Mouse (Mus musculus) heart, embryonic 10.5 days (tissue): ENCODE measurements around the gene Fam81a. TPM values are rescaled to one million over a fixed set of nuclear protein-coding genes. Genes with fewer than 3 reads are reported as not detected.

Source experiments
- DNase-seq: peaks from one replicate; pipeline ENCODE4 v3.0.0-alpha.2; 2017; ENCODE audit warnings: low spot score
- H3K27ac ChIP-seq: fragments of 300-500 bp; sonication (generic); 2 replicates; pipeline ENCODE4 v1.5.1; 2016; ENCODE audit warnings: mild to moderate bottlenecking
- H3K27me3 ChIP-seq: fragments of 300-500 bp; sonication (generic); 2 replicates; pipeline ENCODE4 v1.6.1; 2016; ENCODE audit warnings: mild to moderate bottlenecking; ENCODE audit not compliant: poor library complexity, insufficient read depth, severe bottlenecking
- H3K36me3 ChIP-seq: fragments of 300-500 bp; sonication (generic); 2 replicates; pipeline ENCODE4 v1.6.1; 2016; ENCODE audit warnings: mild to moderate bottlenecking, moderate library complexity
- H3K4me1 ChIP-seq: fragments of 300-500 bp; sonication (generic); 2 replicates; pipeline ENCODE4 v1.6.1; 2016; ENCODE audit warnings: mild to moderate bottlenecking
- H3K4me3 ChIP-seq: fragments of 300-500 bp; sonication (generic); 2 replicates; pipeline ENCODE4 v1.5.1; 2016; ENCODE audit warnings: mild to moderate bottlenecking, moderate library complexity
- H3K9me3 ChIP-seq: fragments of 300-500 bp; sonication (generic); 2 replicates; pipeline ENCODE4 v1.6.1; 2016; ENCODE audit warnings: mild to moderate bottlenecking, moderate library complexity
- WGBS: fragments of 180-500 bp; shearing (Covaris S2); methylation state at CpG from one replicate; pipeline ENCODE4 v1.1.7; 2016; 5-methylcytosine and 5-hydroxymethylcytosine counted together
- polyA plus RNA-seq: library from polyadenylated mRNA; unstranded; fragments of >200 nt; fragmentation: Nextera tagmentation; extraction: Ambion mirVana; gene quantifications from 2 replicates; pipeline ENCODE4 v1.2.1, GENCODE M21; 2016

Gene Fam81a
- polyA plus RNA-seq, 1 experiment from 2014 or later, result 8.4 TPM

GRCm38 (mm10) chr9:70047839-70048238, 94.5 kb downstream of the Fam81a start:
- WGBS, result 61% methylated on average over 3 of the region's 3 CpGs
- no peaks in the 10 kb centered on the region for H3K36me3 ChIP-seq
- peaks cover 37% of the 10 kb centered on the region for H3K4me1 ChIP-seq
- 0 out of 2 replicates have a peak overlapping the region, but pooled peaks have one; percentile 47 for H3K27ac ChIP-seq
- no peaks in the 10 kb centered on the region for H3K9me3 ChIP-seq
- no peaks in the 10 kb centered on the region for H3K27me3 ChIP-seq
- no peak overlapping the region for H3K4me3 ChIP-seq
- no peak for DNase-seq

DNA sequence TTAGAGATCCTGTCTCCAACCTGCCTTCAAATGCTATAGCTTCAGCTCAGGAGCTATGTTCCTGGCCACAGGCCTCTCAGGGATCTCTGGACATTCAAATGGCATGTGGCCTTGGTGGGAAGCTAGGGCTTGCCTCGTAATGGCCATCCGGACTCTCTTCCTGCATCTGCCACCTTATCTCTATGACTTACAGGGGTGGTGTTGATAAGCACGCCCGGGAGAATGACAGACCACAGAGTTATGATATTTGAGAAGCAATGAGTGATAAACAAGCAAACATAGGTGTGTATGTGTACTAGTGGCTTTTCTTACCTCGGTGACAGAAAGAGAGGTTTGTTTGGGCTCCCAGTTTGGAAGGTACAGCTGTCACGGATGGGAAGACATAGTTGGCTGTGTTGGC, 96.1 kb downstream of the Fam81a start:
- Histone ChIP-seq H3K27me3 (no peaks in the 10 kb centered on the region), H3K4me3 (no peak overlapping the region), H3K4me1 (peaks cover 37% of the 10 kb centered on the region), H3K27ac (0 out of 2 replicates have a peak overlapping the region, but pooled peaks have one; percentile 11), H3K9me3 (no peaks in the 10 kb centered on the region), H3K36me3 (no peaks in the 10 kb centered on the region)
- 48% methylated on average over 6 of the region's 6 CpGs for WGBS
- no peak for DNase-seq

- 59% methylated on average over 2 of the region's 2 CpGs for WGBS
- Histone ChIP-seq H3K4me3 (no peak overlapping the region), H3K36me3 (no peaks in the 10 kb centered on the region), H3K27ac (no peak overlapping the region), H3K4me1 (peaks cover 34% of the 10 kb centered on the region), H3K27me3 (no peaks in the 10 kb centered on the region), H3K9me3 (no peaks in the 10 kb centered on the region)
- no peak for DNase-seq
Observed at GRCm38 (mm10) chr9:70044865-70045264, 97.5 kb downstream of the Fam81a start.

DNA sequence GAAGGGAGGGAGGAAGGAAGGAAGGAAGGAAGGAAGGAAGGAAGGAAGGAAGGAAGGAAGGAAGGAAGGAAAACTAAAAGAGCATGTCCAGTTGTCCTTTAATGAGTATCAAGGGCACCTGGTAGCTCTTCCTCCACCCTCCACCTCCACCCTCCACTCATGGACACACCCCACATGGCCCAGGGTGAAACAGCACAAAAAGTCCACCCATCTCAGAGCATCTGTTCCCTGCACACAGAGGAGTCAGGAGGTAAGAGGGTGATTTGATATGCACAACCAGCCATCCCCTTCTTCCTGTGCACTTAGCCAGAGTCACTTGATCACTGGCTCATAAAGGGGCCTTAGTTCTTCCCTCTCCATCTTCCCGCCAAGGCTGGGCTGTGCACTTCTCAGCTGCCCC, 99.4 kb downstream of the Fam81a start:
- 68% methylated on average over 1 of the region's 1 CpGs for WGBS
- no peak for DNase-seq
- no peaks in the 10 kb centered on the region for H3K36me3 ChIP-seq
- H3K27ac ChIP-seq, result no peak overlapping the region
- no peak overlapping the region for H3K4me3 ChIP-seq
- no peaks in the 10 kb centered on the region for H3K27me3 ChIP-seq
- H3K9me3 ChIP-seq, result no peaks in the 10 kb centered on the region
- peaks cover 16% of the 10 kb centered on the region for H3K4me1 ChIP-seq

GRCm38 (mm10) chr9:70042137-70042536, 100.2 kb downstream of the Fam81a start:
- H3K4me1 ChIP-seq, result peaks cover 10% of the 10 kb centered on the region; the same call in 1 of the 2 replicates

GRCm38 (mm10) chr9:70040570-70040969, 101.8 kb downstream of the Fam81a start:
- Histone ChIP-seq H3K27ac (no peak overlapping the region), H3K27me3 (no peaks in the 10 kb centered on the region), H3K4me1 (0 out of 2 replicates have a peak, but pooled peaks cover 5% of the 10 kb centered on the region), H3K4me3 (no peak overlapping the region), H3K36me3 (no peaks in the 10 kb centered on the region), H3K9me3 (no peaks in the 10 kb centered on the region)
- no peak for DNase-seq
- WGBS, result 74% methylated on average over 11 of the region's 11 CpGs

More at GRCm38 (mm10) chr9:70042137-70042536, 100.2 kb downstream of the Fam81a start:
- Histone ChIP-seq H3K27ac (no peak overlapping the region), H3K27me3 (no peaks in the 10 kb centered on the region), H3K9me3 (no peaks in the 10 kb centered on the region), H3K36me3 (no peaks in the 10 kb centered on the region), H3K4me3 (no peak overlapping the region)
- DNase-seq, result no peak
- 86% methylated on average over 4 of the region's 4 CpGs for WGBS

DNA sequence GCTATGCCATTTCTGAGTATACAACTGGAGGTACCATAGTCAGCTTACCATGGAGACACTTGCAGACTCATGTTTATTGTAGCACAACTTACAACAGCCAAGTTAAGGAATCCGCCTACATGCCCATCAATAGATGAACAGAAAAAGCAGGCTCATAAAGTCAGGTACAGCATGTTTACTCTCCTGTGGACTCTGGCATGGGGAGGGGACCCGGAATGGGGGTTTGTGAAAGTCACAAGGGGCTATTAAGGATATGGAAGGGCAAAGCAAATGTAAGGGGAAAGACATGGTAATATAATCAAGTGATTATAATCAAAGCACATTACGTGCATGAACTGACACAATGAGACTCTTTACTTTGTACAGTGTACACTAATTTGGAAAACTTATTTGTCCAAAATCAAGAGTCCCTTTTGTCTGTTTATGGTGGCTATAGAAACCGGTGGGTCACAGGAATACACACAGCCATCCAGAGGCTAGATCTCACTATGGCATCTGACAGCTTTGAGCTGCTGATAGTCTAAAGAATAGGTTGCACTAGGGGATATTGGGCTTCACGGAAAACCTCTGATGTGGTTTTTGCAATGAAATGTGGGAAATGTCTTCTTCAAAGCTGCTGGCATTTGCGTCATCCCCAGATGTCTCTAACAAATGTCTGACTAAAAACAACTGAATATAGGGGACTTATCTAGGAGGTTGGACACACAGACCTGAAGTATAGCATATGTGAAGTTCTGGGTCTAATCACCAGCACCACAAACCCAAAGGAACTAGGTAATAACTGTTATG, 102.6 kb downstream of the Fam81a start:
- H3K27ac ChIP-seq, result no peak overlapping the region
- 82% methylated on average over 6 of the region's 6 CpGs for WGBS
- no peak for DNase-seq
- no peaks in the 10 kb centered on the region for H3K9me3 ChIP-seq
- H3K4me1 ChIP-seq, result 0 out of 2 replicates have a peak, but pooled peaks cover 4% of the 10 kb centered on the region
- H3K27me3 ChIP-seq, result no peaks in the 10 kb centered on the region
- H3K36me3 ChIP-seq, result no peaks in the 10 kb centered on the region
- no peak overlapping the region for H3K4me3 ChIP-seq

Other genes with a start within 250 kb of the Fam81a start
- 128 and 132 TPM in 2 replicates for gene Bnip2, start 153.1 kb downstream of the Fam81a start, polyA plus RNA-seq
- gene Gtf2a2, start 130.0 kb downstream of the Fam81a start, polyA plus RNA-seq, result 170 and 182 TPM in 2 replicates
- not detected in 2 replicates for gene Gcnt3, start 104.5 kb downstream of the Fam81a start, polyA plus RNA-seq
- gene Myo1e, start 64.8 kb upstream of the Fam81a start, polyA plus RNA-seq, result 13.3 and 14.4 TPM in 2 replicates